Mouse (Mus musculus) midbrain, embryonic 16.5 days (tissue): ENCODE measurements around the gene Vps29. TPM values are rescaled to one million over a fixed set of nuclear protein-coding genes. Genes with fewer than 3 reads are reported as not detected.
A peak's percentile ranks its signal among the peaks of the same experiment; 100 is the strongest.

Experiments used
- ATAC-seq: fragments of 200-750 bp; cut with Nextera tagmentation; 2 replicates; pipeline ENCODE4 v1.8.0; 2017; ENCODE audit warnings: moderate TSS enrichment
- H3K27ac ChIP-seq: fragments of 300-500 bp; sonication (generic); 2 replicates; pipeline ENCODE4 v1.5.1; 2014; ENCODE audit warnings: mild to moderate bottlenecking, low read length, mixed read lengths
- H3K27me3 ChIP-seq: fragments of 300-500 bp; sonication (generic); 2 replicates; pipeline ENCODE4 v1.6.1; 2014; ENCODE audit warnings: low read depth, low read length, mixed read lengths; ENCODE audit not compliant: control insufficient read depth, insufficient read depth
- H3K36me3 ChIP-seq: fragments of 300-500 bp; sonication (generic); 2 replicates; pipeline ENCODE4 v1.6.1; 2014; ENCODE audit warnings: mild to moderate bottlenecking, low read length, moderate library complexity, mixed read lengths; ENCODE audit not compliant: control insufficient read depth, insufficient read depth
- H3K4me1 ChIP-seq: fragments of 300-500 bp; sonication (generic); 2 replicates; pipeline ENCODE4 v1.6.1; 2014; ENCODE audit warnings: mild to moderate bottlenecking, low read length, mixed read lengths; ENCODE audit not compliant: control insufficient read depth, insufficient read depth
- H3K4me2 ChIP-seq: fragments of 300-500 bp; sonication (generic); 2 replicates; pipeline ENCODE4 v1.6.1; 2014; ENCODE audit warnings: mild to moderate bottlenecking, low read length, mixed read lengths
- H3K4me3 ChIP-seq: fragments of 300-500 bp; sonication (generic); 2 replicates; pipeline ENCODE4 v1.5.1; 2014; ENCODE audit warnings: low read depth, mild to moderate bottlenecking, low read length, moderate library complexity, mixed read lengths
- H3K9ac ChIP-seq: fragments of 300-500 bp; sonication (generic); 2 replicates; pipeline ENCODE4 v1.6.1; 2014; ENCODE audit warnings: low read depth, low read length, mixed read lengths
- H3K9me3 ChIP-seq: fragments of 300-500 bp; sonication (generic); replicated peaks from 2 replicates; pipeline ENCODE4 v1.6.1; 2014; ENCODE audit warnings: mild to moderate bottlenecking, low read length, mixed read lengths; ENCODE audit not compliant: control insufficient read depth, poor library complexity, severe bottlenecking
- WGBS: fragments of 180-500 bp; shearing (Covaris S2); extraction: QIAGEN DNeasy Blood & Tissue Kit; methylation state at CpG from one replicate; pipeline ENCODE4 v1.1.7; 2014; 5-methylcytosine and 5-hydroxymethylcytosine counted together
- polyA plus RNA-seq: library from polyadenylated mRNA; unstranded; fragments of >200 nt; fragmentation: Nextera tagmentation; extraction: Ambion mirVana; gene quantifications from 2 replicates; pipeline ENCODE4 v1.2.1, GENCODE M21; 2015

Vps29 gene
- polyA plus RNA-seq, 1 experiment from 2014 or later: 347 TPM

- no peak for ATAC-seq
- peaks cover 51% of the 10 kb centered on the region for H3K36me3 ChIP-seq
- 21% methylated on average over 8 of the region's 8 CpGs for WGBS
- no peak overlapping the region for H3K4me3 ChIP-seq
- no peaks in the 10 kb centered on the region for H3K27me3 ChIP-seq
- H3K4me2 ChIP-seq: no peak overlapping the region
- H3K9me3 ChIP-seq: no peaks in the 10 kb centered on the region
- H3K9ac ChIP-seq: no peak overlapping the region
- H3K27ac ChIP-seq: no peak overlapping the region
- no peaks in the 10 kb centered on the region for H3K4me1 ChIP-seq
Measured at GRCm38 (mm10) chr5:122401303-122401640, 47.1 kb downstream of the Vps29 start.

- ATAC-seq: no peak
- Histone ChIP-seq H3K27ac (0 out of 2 replicates have a peak overlapping the region, but pooled peaks have one; percentile 3), H3K9me3 (peaks cover 3% of the 10 kb centered on the region; the same call in 1 of the 2 replicates), H3K4me2 (no peak overlapping the region), H3K4me1 (no peaks in the 10 kb centered on the region), H3K27me3 (no peaks in the 10 kb centered on the region), H3K4me3 (no peak overlapping the region), H3K9ac (no peak overlapping the region), H3K36me3 (peaks cover 52% of the 10 kb centered on the region)
- 85% methylated on average over 13 of the region's 13 CpGs for WGBS
Measured at GRCm38 (mm10) chr5:122402160-122402559, 48.0 kb downstream of the Vps29 start.

GRCm38 (mm10) chr5:122402772-122403171, 48.6 kb downstream of the Vps29 start:
- Histone ChIP-seq H3K9ac (no peak overlapping the region), H3K4me3 (no peak overlapping the region), H3K36me3 (peaks cover 48% of the 10 kb centered on the region), H3K9me3 (peaks cover 3% of the 10 kb centered on the region; the same call in 1 of the 2 replicates), H3K27ac (0 out of 2 replicates have a peak overlapping the region, but pooled peaks have one; percentile 3), H3K4me1 (no peaks in the 10 kb centered on the region), H3K27me3 (no peaks in the 10 kb centered on the region), H3K4me2 (no peak overlapping the region)
- WGBS: 86% methylated on average over 5 of the region's 5 CpGs
- ATAC-seq: no peak

DNA sequence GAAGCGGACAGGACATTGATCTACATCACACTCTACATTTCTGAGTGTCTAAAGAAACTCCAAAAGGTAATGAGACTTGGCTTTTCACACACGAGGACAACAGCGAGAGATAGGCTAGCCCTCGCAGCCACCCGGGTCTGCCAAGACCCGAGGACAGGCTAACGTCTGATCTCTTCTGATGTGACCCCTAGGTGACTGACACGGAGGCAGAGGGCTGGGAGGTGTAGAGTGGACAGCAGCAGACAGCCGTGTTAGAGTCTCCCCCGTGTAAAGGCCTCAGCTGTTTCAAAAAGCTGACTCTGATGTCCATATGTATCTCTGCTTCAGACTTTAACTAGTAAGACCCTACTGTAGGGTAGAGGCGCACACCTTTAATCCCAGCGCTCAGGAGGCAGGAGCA, 49.2 kb downstream of the Vps29 start:
- ATAC-seq: no peak
- Histone ChIP-seq H3K36me3 (peaks cover 48% of the 10 kb centered on the region), H3K4me1 (no peaks in the 10 kb centered on the region), H3K4me2 (no peak overlapping the region), H3K9me3 (peaks cover 3% of the 10 kb centered on the region; the same call in 1 of the 2 replicates), H3K9ac (no peak overlapping the region), H3K4me3 (no peak overlapping the region), H3K27ac (no peak overlapping the region), H3K27me3 (no peaks in the 10 kb centered on the region)
- WGBS: 95% methylated on average over 12 of the region's 12 CpGs

- H3K9me3 ChIP-seq: peaks cover 3% of the 10 kb centered on the region; the same call in 1 of the 2 replicates
- no peaks in the 10 kb centered on the region for H3K27me3 ChIP-seq
- 94% methylated on average over 10 of the region's 10 CpGs for WGBS
- no peaks in the 10 kb centered on the region for H3K4me1 ChIP-seq
- no peak overlapping the region for H3K27ac ChIP-seq
- no peak overlapping the region for H3K4me2 ChIP-seq
- no peak overlapping the region for H3K9ac ChIP-seq
- peaks cover 51% of the 10 kb centered on the region for H3K36me3 ChIP-seq
- ATAC-seq: no peak
- H3K4me3 ChIP-seq: no peak overlapping the region
Measured at GRCm38 (mm10) chr5:122405537-122405936, 51.4 kb downstream of the Vps29 start.

- no peaks in the 10 kb centered on the region for H3K4me1 ChIP-seq
- H3K27ac ChIP-seq: no peak overlapping the region
- no peaks in the 10 kb centered on the region for H3K27me3 ChIP-seq
- H3K36me3 ChIP-seq: peaks cover 27% of the 10 kb centered on the region
- H3K9ac ChIP-seq: no peak overlapping the region
- H3K4me2 ChIP-seq: no peak overlapping the region
- 88% methylated on average over 19 of the region's 19 CpGs for WGBS
- no peak for ATAC-seq
- no peak overlapping the region for H3K4me3 ChIP-seq
- peaks cover 3% of the 10 kb centered on the region; the same call in 1 of the 2 replicates for H3K9me3 ChIP-seq
Measured at GRCm38 (mm10) chr5:122409692-122410645, 55.8 kb downstream of the Vps29 start.

GRCm38 (mm10) chr5:122411892-122412291, 57.7 kb downstream of the Vps29 start:
- WGBS: 87% methylated on average over 5 of the region's 5 CpGs
- Histone ChIP-seq H3K4me2 (no peak overlapping the region), H3K27me3 (no peaks in the 10 kb centered on the region), H3K4me1 (no peaks in the 10 kb centered on the region), H3K4me3 (no peak overlapping the region), H3K27ac (no peak overlapping the region), H3K9ac (no peak overlapping the region), H3K9me3 (no peaks in the 10 kb centered on the region), H3K36me3 (peaks cover 9% of the 10 kb centered on the region)
- ATAC-seq: no peak

DNA sequence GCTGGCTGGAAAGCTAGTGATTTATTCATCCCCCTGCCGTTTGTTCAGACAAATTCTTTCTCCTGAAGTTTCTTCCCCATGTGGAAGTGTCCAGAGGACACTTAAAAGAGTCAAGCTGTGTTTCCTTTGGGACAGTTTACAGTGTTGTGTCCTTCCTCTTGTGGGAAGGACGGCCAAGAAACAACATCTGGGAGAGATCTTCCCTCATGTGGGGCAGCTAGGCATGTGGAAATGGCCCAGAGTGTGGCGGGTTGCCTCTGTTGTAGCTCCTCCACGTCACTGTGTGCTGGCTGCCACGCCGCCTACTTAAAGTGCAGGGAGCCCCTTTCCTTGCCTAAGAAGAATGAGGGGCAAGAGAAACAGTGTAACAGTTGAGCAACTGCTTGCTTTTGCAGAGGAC, 58.7 kb downstream of the Vps29 start:
- Histone ChIP-seq H3K9me3 (no peaks in the 10 kb centered on the region), H3K27ac (no peak overlapping the region), H3K9ac (no peak overlapping the region), H3K4me3 (no peak overlapping the region), H3K36me3 (peaks cover 5% of the 10 kb centered on the region), H3K4me2 (no peak overlapping the region), H3K4me1 (no peaks in the 10 kb centered on the region), H3K27me3 (no peaks in the 10 kb centered on the region)
- WGBS: 71% methylated on average over 6 of the region's 6 CpGs
- ATAC-seq: no peak

- Histone ChIP-seq H3K4me2 (no peak overlapping the region), H3K9ac (no peak overlapping the region), H3K4me1 (no peaks in the 10 kb centered on the region), H3K27me3 (no peaks in the 10 kb centered on the region), H3K9me3 (no peaks in the 10 kb centered on the region), H3K4me3 (no peak overlapping the region), H3K27ac (no peak overlapping the region), H3K36me3 (peaks cover 5% of the 10 kb centered on the region)
- no peak for ATAC-seq
- WGBS: 94% methylated on average over 5 of the region's 5 CpGs
Measured at GRCm38 (mm10) chr5:122414351-122414750, 60.2 kb downstream of the Vps29 start.
